Mouse (Mus musculus) thymus, postnatal 4 days (tissue): Measurements from ENCODE around the gene Ak9.

Experiments
- DNase-seq: peaks from one replicate; pipeline ENCODE4 v3.0.0; 2021

Ak9 gene

DNA sequence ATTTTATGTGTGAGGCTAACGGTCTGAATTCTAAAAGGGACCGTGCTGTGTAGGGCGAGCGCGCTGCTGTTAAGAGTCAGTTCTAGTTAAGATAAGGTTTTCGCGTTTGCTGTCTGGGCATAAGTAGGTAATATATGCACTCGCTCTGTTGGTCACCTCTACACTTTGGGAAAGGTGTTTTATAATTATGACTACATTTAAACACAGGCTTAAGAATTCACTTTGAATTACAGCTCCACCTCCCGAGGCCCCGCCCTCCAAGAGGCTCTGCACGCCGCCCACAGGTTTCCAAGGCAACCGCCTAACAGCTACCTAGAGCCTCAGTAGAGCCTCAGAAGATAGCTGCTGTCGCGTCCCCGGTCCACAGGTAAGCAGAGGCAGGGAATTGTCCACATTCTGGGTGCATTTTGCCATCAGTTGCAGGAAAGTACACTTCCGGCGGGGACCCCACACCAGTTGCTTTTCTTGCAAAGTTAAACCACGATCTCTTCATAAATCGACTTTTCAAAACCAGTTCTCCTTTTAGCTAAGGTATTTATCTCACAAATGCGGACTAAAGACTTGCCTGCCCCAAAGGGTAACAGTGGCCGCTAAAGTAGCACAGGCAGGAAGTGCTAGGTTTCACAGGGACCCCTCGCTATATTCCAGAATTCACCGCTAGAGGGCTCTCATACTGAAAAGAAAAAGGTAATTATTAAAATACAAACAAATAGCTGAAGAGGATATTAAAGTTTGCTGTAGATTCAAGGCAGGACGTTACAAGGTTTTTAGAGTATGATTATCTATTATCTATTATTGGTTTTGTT, at the start of gene Ak9:
TSS of gene Ak9 (plus strand) at position 342 of the 806 bp plus-strand sequence.
- DNase-seq: peak; percentile 93

DNA sequence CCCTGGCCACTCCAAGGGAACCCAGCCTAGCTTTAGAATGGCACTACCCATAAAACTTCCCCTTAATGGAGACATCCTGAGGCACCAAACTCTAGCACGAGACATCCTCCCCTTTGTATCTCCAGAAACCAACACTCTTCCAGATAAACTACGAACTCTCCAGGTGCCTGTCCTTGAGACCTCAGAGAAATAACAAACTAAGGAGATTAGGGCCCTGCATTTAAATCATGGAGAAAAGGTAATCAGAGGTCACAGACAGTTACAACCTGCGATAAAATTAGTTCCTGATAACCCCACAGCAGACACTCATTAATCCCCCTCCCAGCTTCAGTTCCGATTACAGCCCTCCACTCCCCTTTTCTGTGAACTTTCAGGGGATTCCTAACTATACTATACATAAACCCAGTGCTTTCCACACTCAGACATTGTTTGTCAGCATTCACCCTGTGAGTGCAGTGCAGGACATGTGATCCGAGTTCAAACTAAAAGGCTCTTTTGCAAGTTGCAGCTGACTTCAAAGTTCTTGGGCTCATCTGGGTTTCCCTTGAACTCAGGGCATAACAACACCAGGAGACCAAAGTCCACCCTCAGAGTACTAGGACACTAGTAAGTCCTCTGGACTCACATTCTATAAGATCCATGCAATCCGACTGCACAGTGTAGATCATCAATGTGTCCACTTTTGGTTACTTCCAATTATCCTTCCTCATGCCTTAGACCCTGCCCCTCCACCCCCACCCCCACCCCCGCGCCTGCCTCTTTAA, 43.4 kb upstream of the Ak9 start:
- no peak for DNase-seq

DNA sequence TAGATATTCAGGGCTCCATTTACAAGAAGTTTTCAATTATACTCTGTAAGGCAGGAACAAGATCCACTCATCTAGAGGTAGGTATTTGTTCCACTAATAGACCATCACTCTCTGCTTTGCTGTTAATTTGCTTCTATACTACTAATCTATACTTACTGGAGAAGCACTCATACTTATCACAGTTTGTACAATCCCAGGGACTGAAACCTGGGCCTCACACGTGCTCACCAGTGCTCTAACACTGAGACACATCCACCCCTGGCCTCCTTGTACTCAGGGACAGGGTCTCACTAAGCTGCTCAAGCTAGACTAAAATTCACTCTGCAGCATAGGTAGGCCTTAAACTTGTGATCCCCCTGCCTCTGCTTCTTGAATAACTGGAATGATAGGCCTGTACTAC, 42.6 kb upstream of the Ak9 start:
- no peak for DNase-seq

DNA sequence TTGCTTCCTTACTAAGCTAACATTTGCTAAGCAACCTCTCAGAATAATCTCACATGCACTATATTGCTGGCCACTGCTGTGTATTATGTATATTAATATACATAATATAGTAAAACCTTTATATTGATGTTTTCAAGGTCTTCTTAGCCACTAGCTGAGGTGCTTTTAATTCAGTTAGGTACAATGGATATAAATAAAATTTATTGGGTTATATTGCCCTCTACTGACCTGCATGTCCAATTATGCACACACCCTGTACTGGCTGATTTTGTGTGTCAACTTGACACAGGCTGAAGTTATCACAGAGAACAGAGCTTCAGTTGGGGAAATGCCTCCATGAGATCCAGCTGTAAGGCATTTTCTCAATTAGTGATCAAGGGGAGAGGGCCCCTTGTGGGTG, 41.9 kb upstream of the Ak9 start:
- no peak for DNase-seq

DNA sequence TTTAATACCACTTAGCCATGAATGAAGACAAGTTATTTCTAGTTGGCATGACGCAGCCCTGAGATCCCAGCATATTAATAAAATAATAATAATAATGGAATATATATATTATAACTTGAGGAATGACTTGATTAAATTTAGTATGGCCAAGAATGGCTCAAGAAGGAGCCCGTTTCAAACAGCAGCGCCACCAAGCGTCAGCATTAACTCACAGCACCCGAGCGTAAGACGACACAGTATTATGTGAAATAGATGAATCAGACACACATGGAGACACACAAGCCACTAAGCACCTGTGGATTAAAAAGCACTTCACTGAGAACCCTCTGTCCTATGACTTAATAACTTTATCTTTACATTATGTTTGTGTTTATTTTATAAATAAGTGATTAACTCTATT, 31.9 kb upstream of the Ak9 start:
- peak; percentile 33 for DNase-seq

DNA sequence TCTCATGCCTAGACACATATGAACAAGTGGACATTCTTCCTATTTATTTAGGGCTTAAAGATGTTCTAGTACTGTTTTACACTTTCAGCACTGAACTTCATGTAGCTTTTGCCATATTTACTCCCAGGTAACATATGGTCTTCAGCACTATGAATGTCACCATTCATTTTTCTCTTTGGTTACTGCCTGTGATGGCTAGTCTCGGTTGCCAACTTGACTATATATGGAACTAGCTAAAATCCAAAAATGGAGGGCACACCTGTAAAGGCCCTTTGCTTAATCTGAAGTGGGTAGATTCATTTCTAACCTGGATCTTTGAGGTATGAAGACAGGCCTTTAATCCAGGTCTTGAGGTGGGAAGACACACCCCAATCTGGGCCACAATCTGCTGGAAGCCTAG, 28.9 kb upstream of the Ak9 start:
- no peak for DNase-seq

GRCm38 (mm10) chr10:41278808-41279207, 25.0 kb upstream of the Ak9 start:
- DNase-seq: no peak

- no peak for DNase-seq
These were observed 23.6 kb upstream of the Ak9 start for GRCm38 (mm10) chr10:41280177-41280576.

DNA sequence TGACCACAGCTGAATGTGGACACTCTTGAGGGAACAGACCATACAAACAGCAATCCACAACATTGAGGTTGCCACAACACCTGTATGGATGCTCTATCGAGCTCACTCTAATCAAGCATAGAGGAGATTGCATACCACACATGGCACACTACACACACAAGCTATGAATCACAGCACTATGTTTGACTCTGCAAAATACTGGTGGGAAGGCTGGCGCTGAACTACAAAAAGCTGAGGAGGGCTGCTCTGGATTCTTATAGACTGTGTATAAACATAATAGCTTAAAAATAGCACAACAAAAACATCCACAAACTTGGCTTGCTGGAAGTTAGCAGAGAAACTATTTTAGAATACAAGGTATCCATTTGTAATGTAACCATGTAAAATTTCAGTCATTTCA, 23.0 kb upstream of the Ak9 start:
- no peak for DNase-seq

- DNase-seq: no peak
These were observed 21.7 kb upstream of the Ak9 start for GRCm38 (mm10) chr10:41282086-41282485.

DNA sequence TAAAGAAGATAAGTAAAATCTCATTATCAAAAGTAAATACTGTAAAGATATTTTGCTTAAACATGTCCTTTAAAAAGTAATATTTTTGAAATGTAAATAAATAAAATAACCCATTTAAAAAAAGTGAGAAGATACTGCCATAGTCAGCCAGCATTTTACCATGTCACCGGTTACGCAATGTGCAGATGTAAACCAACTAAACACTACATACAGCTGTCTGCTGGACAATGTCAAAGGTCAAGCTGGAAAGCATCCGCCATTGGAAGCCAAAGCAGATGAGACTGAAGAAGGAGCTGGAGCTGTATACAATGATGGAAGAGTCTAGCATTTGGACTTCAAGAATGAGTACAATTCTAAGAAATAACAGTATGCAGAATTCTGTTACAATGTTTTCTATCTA, 16.2 kb upstream of the Ak9 start:
- DNase-seq: no peak

GRCm38 (mm10) chr10:41288074-41288473, 15.7 kb upstream of the Ak9 start:
- DNase-seq: no peak

- peak; percentile 91 for DNase-seq
These were observed 14.9 kb upstream of the Ak9 start for GRCm38 (mm10) chr10:41288771-41289415.

GRCm38 (mm10) chr10:41291021-41291420, 12.8 kb upstream of the Ak9 start:
- no peak for DNase-seq

DNA sequence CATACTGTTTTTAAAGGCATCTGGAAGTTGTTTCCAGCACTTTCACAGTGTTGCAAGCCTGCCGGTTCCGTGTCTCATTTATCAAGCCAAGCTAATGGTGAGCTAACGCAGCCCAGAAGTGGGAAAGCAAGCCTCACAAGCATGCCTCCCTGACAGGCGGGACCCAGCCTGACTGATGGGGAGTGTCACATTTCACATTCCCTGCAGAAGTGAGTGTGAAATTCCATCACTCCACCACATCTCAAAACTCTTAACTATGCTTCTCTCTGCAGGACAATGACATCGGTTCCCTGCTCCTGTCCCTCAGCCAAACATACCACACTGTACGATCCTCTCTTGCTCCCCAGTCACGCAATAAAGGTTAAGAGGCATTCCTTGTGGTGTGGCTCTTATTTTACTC, 10.8 kb upstream of the Ak9 start:
- DNase-seq: no peak

- DNase-seq: no peak
These were observed 9.0 kb upstream of the Ak9 start for GRCm38 (mm10) chr10:41294734-41295133.

DNA sequence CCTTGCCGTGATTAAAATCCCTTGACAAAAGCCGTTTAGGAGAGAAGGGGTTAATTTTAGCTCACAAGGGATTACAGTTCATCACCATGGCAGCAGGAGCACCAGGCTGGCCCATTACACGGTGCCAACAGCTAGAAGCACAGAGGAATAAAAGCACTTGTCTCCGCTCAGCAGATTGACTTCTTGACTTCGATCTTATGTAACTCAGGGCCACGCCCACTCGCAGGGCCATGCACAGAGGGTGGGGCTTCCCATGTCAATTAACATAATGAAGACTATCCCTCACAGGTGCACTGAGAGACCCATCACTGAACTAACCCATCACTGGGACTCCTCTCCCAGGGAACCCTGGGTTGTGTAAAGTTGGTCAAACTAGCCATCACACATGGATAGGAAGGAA, 8.6 kb upstream of the Ak9 start:
- DNase-seq: no peak

GRCm38 (mm10) chr10:41300161-41300560, 3.6 kb upstream of the Ak9 start:
- no peak for DNase-seq

- peak; percentile 97 for DNase-seq
These were observed 920 bp upstream of the Ak9 start, which contains the start of gene Fig4 for GRCm38 (mm10) chr10:41302689-41303431. TSS of gene Fig4 (minus strand) at chr10:41303260.

- DNase-seq: no peak
These were observed 1.2 kb downstream of the Ak9 start for GRCm38 (mm10) chr10:41304961-41305455.

GRCm38 (mm10) chr10:41308205-41308604, 4.4 kb downstream of the Ak9 start:
- DNase-seq: no peak

GRCm38 (mm10) chr10:41315866-41316265, 12.1 kb downstream of the Ak9 start:
- no peak for DNase-seq

DNA sequence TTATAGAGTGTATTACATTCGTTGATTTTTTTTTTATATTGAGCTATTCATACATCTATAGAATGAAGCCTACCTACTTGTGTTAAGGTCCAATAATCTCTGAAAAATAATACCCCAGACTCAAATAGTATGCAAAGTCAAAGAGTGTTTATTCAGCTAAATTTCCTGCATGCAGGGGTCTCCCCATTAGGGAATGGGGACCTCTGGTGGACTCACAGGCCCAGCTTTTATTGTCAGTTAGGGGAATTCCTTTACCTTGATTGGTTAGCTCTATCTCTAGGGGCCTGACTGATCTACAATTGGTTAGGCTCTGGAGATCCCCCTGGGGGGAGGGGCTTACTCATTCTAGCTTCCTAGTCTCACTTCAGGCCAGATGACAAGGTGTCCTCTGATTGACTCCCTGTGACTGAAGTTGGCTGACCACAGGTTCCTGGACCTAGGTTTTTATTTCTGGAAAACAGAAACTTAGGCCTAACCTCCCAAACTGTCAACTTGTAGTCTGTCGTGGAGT, 28.8 kb downstream of the Ak9 start:
- no peak for DNase-seq
